Mouse (Mus musculus) olfactory bulb, adult 2 months (tissue): ENCODE results near the gene Wnk4.

Source experiments
- CTCF ChIP-seq: fragments of 200-500 bp; IDR thresholded peaks from 2 replicates; pipeline ENCODE4 v1.5.1; 2012; ENCODE audit warnings: low read depth, mild to moderate bottlenecking, low read length, moderate library complexity; ENCODE audit not compliant: insufficient read depth
- POLR2A ChIP-seq: fragments of 200-500 bp; IDR thresholded peaks from 2 replicates; pipeline ENCODE4 v1.6.1; 2012; ENCODE audit warnings: mild to moderate bottlenecking, low read depth, low read length, moderate library complexity; ENCODE audit not compliant: insufficient read depth

GRCm38 (mm10) chr11:101302004-101302798, 41.8 kb downstream of the Wnk4 start, which contains the start of gene Becn1:
- TF ChIP-seq POLR2A (peak; percentile 70), CTCF (peak; percentile 87)
